Mouse (Mus musculus) gastrocnemius, adult 8-10 months (tissue): Measurements from ENCODE around the gene A530064D06Rik. TPM values are rescaled to one million over a fixed set of nuclear protein-coding genes. Genes with fewer than 3 reads are reported as not detected.

Source experiments
- total RNA-seq, 4 experiments: library from RNA; stranded (reverse); gene quantifications; 2 replicates each; pipeline ENCODE4 v1.2.4; 2022

The A530064D06Rik gene
- total RNA-seq, 4 experiments from 2014 or later = not detected

Other genes with a start within 250 kb of the A530064D06Rik start
- gene Foxp4, start 242.6 kb downstream of the A530064D06Rik start, total RNA-seq = 1 to 10 TPM; 5.9 to 7.8 (median 6.6) TPM
- gene 1700122O11Rik, start 129.0 kb downstream of the A530064D06Rik start, total RNA-seq = not detected
- gene 1700067P10Rik, start 78.0 kb downstream of the A530064D06Rik start, total RNA-seq = not detected
- gene 9830107B12Rik, start 21.0 kb downstream of the A530064D06Rik start, total RNA-seq = not detected
- gene Trem1, start 65.5 kb upstream of the A530064D06Rik start, total RNA-seq = not detected
- gene Trem3, start 80.5 kb upstream of the A530064D06Rik start, total RNA-seq = not detected
- not detected for gene Treml4, start 97.0 kb upstream of the A530064D06Rik start, total RNA-seq
- gene Treml2, start 132.2 kb upstream of the A530064D06Rik start, total RNA-seq = under 1 TPM in 2 of 4 experiments, not detected in 2; 0.15 to 0.40 TPM
- gene B430306N03Rik, start 148.9 kb upstream of the A530064D06Rik start, total RNA-seq = not detected
- gene Trem2, start 179.1 kb upstream of the A530064D06Rik start, total RNA-seq = under 1 TPM in 3 of 4 experiments, not detected in 1; 0.80 to 0.97 (median 0.97) TPM
- not detected for gene Treml1, start 192.6 kb upstream of the A530064D06Rik start, total RNA-seq
- 1 to 10 TPM; 2.8 to 6.3 (median 5.6) TPM for gene Nfya, start 242.6 kb upstream of the A530064D06Rik start, total RNA-seq
- gene Oard1, start 242.7 kb upstream of the A530064D06Rik start, total RNA-seq = 10 to 100 TPM; 12.4 to 18.1 (median 16.4) TPM